Mouse (Mus musculus) MN1 (cell line): ENCODE results near the gene Sdk2.

Experiments
- DNase-seq: peaks from one replicate; pipeline ENCODE4 v3.0.0-alpha.2; 2016; ENCODE audit warnings: low spot score

Gene Sdk2

DNA sequence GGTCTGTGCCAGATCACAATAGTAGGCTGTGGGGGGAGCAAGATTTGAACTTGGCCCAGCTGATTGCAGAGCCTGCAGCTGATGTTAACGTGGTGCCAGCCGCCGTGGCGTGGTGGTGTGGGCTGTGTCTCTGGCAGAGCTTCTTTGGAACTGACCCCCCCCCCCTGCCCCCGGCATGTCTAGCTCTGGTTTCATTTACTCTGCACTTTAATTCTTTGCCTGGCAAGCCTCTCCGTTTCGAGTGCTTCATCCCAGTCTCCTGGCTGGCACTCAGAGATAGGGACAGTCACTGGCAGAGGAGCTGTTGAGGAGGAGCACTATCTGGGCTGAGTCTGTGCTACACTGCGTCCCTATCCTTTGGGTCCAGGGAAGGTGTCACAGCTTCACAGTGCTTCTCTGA, 75.0 kb downstream of the Sdk2 start:
- DNase-seq, result no peak

DNA sequence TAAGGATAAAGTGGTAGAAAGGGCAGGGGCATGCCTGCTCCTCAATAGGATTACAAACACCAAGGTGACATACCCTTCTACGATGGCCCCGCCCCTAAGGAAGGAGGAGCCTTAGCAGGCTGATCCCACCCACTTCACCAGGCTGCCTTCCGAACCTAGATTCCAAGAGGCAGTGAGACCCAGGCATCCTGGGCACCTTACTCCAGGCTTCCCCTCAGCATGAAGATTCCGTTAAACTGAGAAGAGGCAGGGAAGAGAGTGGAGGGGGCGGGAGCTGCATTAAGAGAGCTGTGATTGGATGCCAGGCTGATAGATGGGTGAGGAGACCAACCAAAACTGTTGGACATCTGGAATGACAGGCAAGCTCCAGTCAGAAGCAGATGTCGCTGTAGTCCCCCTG, 76.4 kb downstream of the Sdk2 start:
- no peak for DNase-seq

DNA sequence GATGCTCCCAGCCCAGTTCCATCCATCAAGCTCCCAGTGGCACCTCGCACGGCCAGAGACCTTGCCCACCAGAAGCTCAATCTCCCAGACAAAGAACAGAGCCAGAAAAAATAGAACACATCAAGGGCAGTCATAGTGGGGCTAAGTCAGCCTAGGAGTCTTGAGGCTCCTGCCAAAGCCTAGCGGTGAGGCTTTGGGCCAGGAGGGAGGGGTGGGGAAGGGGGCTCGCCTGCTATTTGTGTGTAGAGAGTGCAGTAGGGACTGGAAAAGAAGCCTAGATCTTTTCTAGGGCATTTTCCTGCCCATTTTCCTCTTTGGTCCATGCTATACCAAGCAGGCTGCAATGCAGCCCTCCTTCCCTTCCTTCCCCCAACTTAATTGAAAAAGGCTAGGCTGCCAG, 76.8 kb downstream of the Sdk2 start:
- no peak for DNase-seq

DNA sequence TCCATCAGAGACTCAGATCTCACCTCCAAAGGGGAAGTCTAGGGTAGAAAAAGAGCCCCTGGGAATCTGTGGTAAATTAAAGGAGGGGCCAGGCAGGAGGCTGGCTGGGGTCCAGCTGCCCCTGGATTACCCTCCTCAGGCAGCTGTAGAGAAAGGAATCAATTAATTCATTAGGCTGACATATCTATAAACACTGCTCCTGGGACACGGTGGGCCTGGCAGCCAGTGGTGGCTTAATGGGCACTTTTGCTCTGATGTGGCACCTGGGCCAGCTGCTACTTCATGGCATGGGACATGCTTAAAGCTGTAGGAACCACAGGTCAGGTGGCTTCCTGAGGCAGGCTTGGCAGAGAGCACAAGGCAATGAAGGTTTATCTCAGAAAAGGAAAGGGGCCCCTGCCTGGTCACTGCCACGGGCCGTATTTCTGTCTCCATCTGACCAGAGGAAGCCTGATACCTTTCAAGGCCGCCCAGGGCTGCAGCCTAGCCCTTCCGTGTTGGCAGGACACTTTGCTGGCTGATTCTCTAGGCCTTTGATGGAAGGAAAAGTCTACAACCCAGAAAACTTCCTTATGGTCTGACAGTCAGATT, 80.9 kb downstream of the Sdk2 start:
- no peak for DNase-seq

DNA sequence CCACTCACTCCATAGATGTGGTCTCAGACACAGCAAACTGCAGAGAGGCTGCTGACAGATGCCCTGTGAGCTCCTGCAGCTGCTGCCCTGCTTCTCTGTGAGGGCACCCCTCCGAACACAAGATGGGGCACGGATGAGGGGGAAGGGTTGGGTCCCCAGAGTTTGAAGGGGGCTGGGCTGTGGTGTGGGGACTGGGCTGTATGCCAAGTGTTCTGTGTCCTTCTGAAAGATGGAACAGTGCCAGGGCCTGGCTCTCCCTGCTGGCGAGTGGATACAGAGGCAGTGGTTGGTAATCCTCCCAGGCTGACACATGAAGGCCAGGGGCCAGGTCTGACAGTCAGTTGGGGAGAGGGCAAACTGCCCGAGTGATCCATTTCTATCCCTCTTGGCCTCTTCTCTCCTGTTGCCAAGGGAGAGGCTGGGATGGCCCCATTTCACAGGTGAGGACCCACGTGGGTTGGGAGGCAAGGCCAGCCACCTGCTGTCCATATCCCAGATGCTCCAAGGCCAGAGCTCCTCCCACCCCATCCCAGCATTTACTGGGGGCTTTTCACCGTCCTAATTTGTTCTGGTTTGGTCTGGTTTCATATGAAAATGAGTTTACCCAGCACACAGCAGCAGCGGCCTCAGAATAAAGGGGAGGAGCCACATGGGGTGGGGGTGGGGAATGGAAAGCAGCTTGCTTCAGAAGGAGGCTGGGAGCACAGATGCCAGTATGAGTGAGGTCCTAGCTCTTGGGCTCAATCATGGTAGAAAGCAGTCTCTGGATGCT, 84.9 kb downstream of the Sdk2 start:
- no peak for DNase-seq

DNA sequence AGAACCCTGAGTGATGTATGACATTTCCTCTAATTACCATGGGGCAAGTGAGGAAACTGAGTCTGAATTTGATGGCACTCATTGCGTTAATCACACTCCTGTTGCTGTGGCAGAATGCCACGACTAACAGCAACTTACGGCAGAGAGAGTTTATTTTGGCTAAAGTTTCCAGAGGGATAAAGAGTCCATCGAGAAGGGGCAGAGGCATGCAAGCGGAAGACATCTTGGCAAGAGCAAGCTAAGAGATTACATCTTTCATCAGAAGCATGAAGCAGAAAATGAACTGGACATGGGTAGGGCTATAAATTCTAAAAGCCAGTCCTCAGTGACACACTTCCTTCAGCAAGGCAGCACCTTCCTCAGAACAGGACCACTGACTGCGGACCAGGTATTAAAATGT, 85.8 kb downstream of the Sdk2 start:
- DNase-seq, result no peak

DNA sequence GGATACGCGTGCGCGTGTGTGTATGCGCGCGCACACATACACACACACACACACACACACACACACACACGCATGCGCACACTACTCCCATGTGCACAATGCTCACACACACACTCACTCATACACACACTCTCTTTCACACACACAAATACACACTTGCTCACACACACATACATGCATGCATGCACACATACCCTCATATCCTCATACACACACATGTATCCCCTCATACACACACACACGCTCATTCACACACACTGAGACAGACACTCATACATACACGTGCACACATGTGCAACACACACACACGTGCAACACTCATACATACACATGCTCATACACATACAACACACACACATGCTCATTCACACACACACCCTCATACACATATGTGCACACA, 88.5 kb downstream of the Sdk2 start:
- no peak for DNase-seq

DNA sequence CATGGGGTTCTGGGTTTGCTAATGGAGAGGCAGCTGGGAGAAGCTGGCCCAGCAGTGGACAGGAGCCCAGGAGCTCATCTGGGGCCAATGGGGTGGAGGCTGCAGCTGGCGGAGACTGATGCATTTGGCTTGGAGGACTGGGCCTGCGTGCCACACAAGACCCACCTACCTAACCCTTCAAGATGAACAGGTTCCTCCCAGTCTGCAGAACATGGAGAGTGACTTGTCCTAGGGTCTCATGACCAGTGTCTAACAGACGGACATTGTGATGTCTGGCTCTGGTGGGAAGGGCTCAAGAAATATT, 91.2 kb downstream of the Sdk2 start:
- DNase-seq, result no peak

DNA sequence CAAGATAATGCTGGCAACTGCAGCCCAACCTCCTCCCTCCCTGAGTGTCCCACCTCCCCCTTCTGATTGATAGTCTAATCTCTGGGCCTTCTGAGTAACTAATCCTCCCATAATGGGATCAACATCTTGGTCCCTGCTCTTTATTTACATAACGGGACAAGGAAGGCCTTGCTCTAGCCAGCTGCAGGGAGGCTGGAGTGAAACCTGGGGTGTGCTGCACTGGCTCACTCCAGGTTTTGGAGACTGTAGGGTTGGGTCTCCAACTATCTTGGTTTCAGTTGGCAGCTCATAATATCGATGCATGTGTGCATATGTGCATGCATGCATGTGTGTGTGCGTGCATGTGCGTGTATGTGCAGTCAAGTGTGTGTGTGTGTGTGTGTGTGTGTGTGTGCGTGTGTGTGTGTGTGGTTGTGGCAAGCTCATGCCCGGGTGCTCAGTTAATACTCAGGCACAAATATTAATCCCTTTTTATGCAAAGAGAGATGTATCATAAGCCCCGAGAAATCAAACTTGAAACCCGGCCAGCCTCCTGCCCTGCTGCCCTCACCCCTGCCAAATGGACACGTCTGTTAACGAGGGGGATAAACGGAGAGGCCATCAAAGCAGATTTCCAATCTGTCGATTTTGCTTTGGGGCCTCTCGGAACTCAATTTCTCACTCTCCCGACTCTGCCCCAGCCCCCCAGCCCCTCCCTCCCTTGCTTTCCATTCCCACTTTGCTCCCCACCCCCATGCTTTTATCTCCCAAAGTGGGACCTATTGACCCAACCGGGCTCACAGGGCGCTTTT, 91.8 kb downstream of the Sdk2 start:
- no peak for DNase-seq

DNA sequence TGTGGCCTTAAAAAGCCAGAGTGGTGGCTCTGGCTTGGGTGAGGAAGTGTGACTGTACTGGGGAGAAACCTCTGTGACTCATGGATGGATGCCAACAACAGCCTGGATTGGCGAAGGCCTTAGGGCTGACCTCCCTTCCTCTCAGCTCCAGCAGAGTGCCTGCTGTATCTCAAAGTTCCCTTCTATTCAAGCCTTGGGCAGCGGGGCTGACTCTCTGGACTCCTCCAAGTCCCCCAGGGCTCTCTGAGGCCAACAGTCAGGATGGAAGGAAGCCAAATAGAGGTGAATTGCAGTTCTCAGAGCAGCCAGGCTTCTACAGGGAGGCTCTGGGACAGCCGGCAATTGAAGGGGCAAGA, 94.4 kb downstream of the Sdk2 start:
- DNase-seq, result no peak

DNA sequence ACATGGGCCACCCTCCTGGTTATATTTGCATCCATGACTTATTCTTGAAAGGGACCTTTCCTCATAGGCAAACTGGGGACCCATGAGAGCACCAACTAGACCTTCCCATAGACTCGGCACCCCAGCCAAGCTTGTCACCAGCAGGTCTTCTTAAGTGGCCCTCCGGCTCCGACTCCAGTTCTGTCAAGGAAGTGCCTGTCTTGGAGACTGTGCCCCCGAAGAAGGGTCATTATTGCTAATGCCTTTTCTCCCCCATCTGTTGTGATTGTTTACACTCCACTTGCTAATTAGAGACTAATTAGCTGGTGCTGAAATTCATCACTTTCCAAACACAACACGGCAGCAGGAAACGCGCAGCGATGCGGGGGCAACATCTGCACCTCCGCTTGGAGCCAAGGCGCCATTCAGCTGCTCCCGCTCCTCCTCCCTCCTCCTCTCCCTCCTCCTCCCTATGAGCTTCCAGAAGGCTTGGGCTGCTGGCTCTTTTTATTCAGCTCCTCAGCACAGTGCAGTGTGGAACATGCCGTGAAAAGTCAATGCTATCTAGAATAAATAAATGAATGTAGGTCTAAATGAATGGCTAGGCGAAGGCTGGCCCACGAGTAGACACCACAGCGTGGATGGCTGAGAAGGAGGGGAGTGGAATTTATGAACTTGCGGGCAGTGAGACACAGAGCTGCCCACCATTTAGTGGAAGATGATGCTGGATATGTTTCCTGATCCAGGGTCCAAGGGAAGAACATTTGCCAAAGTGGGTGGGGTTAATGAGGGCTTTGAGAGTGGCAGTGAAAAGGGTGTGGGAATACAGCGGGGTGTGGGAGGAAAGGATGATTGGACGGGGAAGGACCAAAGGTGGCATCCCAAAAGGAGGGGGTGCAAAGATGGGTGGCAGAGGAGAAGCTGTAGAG, 95.0 kb downstream of the Sdk2 start:
- DNase-seq, result no peak

DNA sequence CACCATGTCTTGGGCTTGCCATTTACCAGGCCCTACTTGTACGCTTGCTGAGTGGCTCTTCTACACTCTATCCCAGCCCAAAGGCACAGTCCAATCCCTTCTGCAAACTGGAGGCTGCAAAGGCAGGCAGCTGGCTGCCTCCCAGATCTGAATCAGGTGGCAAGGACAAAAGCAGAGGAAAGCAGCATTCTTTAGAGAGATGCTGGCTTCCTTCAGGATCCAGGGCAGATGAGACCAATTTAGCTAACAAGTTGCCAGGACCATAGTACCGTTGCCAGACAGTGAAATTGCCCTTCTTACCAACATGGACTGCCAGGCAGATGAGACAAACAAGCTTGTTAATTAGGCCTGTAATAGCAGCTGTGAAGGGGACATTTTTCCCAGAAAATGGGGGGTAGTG, 96.8 kb downstream of the Sdk2 start:
- no peak for DNase-seq

DNA sequence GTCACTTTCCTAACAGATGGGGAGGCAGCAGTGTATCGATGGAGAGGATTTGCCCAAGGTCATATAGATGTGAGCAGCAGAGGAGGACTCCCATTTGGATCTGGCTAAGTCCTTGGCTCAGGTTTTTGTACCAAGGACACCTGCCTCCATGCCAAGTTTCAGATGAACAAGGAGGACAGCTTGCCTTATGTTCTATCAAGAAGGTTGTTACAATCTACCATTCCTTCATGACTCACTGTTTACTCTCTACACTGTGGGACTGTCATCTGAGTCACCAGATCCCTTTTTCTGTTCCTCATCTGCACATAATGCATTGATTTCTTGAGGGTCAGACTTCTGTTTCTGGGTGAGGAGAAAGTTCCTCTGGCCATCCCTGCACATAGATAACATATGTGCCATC, 101.6 kb downstream of the Sdk2 start:
- DNase-seq, result no peak

DNA sequence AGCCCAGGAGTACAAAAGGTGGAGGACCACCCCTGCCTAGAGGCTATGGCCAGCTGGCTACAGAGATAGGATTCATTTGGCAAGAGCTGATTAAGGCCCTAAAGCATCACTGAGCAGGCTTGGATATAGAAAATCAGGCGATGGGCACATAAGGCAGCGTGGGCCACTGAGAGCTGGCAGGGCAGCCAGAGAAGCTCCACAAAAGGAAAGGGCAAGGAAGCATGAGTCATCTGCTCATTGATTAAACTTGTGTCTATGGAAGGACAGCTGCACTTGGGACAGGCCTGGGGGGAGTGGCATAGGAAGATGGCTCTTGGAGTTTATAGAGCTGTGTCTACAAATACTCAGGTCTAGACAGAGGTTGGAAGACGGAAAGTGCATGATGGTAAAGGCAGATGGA, 104.1 kb downstream of the Sdk2 start:
- DNase-seq, result no peak

DNA sequence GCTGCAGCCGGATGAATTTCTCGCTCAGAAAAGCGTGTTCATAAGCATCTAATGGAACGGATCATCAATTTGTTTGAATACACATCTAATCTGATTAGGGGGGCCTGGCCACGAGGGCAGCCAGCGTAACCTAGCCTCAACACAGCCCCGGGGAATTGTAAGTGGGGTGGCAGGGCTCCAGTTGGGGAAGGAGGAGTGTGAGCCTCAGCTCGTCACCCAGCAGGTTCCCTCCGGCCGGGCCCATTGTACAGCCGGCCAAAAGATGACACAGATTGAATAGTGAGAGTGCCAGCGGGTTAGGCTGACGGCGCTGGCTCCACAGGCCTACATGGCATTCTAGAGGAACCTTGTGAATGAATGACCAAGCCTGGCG, 115.2 kb downstream of the Sdk2 start:
- DNase-seq, result no peak

DNA sequence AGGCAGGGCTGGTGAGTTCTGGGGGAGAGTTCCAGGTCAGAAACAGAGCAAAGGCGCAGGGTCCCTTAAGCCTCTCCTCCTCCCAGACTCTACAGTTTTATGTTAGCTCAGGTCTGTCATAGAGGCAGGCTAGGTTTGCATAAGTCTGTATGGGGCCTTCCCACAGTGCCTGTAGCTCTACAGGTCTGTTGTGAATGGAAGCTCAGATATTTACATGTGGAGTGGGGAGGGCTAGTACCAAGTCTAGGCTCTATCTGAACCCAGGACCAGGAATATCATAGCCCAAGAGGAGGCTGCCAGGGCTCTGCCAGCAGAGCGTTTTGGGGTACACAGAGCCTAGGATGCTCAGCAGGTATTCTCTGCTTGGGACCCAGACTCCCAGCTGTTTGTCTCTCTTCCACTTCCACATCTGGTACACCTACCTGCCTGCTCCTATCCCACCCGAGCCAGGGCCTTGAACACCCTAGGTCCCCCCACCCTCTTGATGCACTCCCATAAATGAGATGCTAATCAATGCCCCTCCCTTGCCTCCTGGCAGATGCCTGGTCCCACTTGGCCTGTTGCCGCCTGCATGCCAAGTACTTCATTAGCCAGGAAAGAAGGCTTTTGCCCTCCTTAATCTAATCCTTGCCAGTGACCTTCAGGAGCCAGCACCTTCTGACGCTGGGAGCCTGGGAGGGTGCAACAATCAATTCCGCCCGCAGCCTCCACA, 115.8 kb downstream of the Sdk2 start:
- no peak for DNase-seq

DNA sequence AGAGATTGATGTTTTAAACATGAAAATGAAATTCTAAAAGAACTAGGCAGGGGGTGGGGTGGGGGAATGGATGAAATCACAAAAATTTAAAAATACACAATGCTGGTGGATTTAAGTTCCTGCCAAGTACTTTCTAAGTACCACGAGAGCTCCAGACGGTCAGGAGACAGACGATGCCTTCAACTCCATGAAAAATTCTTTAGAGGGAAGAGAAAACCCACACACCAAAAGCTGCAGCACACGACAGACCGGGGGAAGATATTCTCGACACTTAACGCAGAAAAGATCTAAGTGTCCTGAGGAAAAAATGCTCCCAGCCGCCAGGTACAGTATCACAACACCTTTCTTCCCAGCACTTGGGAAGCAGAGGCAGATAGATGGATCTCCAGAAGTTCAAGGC, 118.2 kb downstream of the Sdk2 start:
- DNase-seq, result no peak

DNA sequence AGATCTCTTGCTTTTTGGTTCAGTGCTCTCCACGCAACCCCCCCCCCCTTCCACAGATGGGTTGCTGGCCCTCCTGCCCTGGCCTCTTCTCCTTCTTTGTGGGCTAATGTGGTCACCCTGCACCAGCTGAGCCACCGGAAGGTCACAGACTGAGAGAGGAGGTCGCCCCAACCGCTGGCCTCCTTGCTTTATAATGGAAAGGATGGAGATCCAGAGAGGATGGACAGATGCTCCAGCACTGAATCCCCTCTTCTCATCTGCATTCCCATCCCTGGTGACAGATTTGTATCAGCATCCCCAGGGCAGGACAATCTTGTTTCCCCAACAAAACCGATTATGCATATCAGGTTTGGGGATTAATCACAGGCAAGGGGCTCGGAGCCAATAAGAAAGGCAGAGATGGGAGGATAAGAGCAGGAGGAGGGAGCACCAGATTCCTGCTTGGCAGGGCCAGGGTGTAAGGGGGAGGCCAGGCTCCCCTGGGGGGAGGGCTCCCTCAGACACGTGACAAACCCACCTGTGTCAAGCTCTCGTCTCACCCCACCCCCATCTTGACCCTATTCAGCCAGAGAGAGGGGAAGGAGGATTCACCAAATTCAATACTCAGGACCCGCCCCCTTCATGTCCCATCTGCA, 124.6 kb downstream of the Sdk2 start:
- DNase-seq, result no peak

DNA sequence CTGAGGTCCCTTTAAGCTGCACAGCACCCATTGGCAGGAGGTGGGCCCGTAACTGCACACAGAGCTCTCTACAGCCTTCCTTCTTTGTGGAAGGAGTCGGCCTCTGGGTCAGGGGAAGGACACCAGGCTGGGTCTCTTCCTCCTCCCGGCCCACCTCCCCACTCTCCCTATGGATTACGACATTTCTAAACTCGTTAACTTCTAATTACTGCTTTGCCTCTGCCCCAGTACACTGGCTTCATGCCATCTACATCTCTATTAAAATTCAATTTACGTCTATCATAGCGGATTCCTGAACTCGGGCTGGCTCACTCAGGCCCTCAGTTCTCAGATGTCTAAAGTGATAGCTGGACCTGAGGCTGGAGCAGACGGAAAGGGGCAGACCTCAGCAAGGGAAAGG, 133.2 kb downstream of the Sdk2 start:
- DNase-seq, result no peak

DNA sequence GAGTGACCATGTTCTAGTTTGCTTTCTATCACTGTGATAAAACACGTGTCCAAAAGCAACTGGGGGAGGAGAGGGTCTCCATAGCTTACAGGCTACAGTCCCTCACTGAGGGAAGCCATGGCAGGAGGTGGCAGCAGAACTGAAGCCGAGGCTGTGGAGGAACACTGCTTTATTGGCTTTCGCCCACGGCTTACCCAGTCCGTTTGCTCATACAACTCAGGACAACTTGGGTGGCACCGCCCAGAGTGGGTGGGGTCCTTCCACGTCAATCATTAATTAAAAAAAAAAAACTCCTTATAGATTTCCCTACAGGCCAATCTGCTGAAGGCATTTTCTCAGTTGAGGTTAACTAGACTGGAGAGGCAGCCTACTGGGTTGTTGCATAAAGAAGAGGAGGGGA, 133.9 kb downstream of the Sdk2 start:
- DNase-seq, result no peak

DNA sequence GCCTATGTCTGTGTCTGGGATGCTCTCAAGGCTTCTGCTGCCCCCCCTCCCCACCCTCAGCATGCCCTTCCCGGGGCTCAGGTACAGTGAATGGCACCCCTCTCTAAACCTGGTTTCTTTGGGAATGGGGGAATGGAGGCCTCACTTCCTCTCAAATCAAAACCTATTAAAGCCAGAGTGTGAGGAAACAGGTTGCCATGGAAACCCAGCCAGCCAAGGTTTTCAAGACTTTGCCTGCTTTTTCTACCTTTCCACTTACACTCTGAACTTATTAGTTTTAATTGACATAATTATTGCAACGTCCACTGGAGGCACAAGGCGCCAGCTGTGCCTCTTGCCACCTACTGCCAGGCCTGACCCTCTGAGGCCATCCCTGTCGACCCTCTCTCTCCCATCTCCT, 135.1 kb downstream of the Sdk2 start:
- no peak for DNase-seq

DNA sequence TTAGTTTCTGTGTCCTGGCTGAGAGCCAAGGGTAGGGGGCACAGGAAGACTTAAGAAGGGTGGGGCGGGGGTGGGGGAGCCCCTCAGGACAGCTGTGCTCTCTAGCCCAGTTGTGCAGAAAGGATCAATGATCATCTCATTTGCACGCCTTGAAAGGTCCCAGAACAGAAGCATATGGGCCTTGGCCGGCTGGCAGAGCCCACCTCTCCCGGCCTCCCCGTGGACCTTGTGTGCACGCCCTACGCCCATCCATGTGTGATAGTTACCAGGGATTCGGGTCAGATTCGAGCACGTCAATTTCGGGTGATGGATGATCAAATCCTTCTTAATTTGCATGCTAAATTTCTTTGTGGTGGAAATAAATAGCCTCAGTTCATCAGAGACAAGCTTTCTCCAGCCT, 136.7 kb downstream of the Sdk2 start:
- no peak for DNase-seq
